Mouse (Mus musculus) brain, adult 2 months (tissue): ENCODE measurements around the gene Cryba1.

ENCODE experiments used
- DNase-seq: peaks from one replicate; pipeline ENCODE4 v3.0.0; 2011; ENCODE audit warnings: low read depth, low spot score

The Cryba1 gene

GRCm38 (mm10) chr11:77719055-77719454, 6.0 kb downstream of the Cryba1 start:
- no peak for DNase-seq

- no peak for DNase-seq
These were observed 11.3 kb downstream of the Cryba1 start for GRCm38 (mm10) chr11:77713736-77714135.

DNA sequence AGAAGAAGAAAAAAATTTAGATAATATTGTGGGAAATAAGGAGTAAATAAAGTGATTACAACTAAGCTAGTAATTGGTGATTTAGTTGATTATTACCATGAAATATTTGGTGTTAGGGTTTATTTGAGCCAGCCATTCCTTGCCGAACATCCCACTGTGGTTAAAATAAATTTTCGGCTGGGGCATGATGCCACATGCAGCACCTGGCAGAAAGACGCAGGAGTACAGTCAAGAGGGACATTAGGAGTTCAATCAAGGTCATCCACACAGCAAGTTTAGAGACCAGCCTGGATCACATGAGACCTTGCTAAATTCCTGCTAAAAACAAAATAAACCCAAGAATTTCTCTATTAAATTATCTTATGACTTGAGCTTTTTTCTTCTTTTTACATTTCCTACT, 16.0 kb downstream of the Cryba1 start:
- no peak for DNase-seq

- no peak for DNase-seq
These were observed 19.2 kb downstream of the Cryba1 start for GRCm38 (mm10) chr11:77705920-77706319.

DNA sequence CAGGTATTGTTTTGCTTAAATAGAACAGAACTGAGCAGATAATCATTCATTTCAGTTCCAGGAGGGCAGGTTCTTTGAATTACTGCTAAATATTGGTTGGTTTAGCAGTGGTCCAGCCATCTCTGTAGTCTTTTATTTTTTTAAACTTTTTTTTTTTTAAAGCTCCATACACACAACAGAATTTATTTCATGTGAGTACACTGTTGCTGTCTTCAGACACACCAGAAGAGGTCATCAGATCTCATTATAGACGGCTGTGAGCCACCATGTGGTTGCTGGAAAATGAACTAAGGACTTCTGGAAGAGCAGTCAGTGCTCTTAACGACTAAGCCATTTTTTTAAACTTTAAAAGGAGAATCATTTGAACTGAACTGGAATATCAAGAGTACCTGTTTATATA, 27.9 kb downstream of the Cryba1 start:
- DNase-seq, result no peak

DNA sequence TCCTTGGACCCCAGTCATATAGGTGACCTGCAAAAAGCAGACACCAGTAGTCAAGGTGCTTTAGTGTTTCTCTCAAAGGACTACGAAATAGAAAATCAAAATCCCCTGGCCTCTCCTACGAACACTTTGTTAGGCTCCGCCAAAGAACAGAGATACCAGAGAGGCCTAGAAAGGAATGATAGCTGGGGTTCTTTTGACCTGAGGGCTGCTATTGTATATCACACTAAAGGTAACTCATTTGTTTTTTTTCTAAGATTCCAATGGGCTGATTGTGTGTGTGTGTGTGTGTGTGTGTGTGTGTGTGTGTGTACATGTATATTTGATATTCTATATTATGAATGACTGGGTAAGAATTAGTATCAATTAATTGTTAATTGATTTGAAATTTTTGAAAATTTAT, 32.1 kb downstream of the Cryba1 start:
- no peak for DNase-seq

- peak; percentile 53 for DNase-seq
These were observed 37.4 kb downstream of the Cryba1 start for GRCm38 (mm10) chr11:77687541-77688131.

DNA sequence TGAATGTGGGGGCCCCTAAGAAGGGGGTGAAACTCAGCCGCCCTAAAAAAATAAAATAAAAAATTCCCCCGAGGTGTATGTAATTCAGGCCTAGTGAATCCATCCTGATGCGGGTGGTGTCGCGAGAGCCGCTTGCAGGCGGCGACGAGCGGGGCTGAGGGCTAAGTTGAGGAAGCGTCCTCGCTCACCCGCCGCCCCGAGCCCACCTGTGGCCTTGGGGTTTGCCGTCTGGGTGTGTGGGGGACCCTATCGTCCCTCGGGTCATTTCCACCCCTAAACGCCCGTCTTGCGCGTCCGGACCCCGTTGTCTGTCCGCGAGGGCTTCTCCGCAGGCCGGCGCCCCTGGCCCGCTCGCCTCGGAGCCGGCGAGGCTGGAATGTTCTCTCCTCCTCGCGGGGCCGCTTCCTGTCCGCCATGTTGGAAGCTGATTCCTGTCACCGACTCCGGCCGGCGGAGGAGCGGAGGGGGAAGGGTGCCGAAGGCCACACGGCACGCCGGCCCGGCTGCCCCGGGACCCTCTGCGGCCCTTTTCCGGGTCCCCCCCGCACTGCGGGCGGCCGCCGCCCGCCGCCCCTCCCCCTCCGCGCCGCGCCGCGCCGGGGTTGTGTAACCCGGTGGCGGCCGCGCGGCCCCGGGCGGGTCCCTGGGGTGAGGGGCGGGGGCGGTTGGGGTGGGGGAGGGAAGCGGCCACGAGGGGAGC, 38.1 kb downstream of the Cryba1 start:
- peak; percentile 57 for DNase-seq

DNA sequence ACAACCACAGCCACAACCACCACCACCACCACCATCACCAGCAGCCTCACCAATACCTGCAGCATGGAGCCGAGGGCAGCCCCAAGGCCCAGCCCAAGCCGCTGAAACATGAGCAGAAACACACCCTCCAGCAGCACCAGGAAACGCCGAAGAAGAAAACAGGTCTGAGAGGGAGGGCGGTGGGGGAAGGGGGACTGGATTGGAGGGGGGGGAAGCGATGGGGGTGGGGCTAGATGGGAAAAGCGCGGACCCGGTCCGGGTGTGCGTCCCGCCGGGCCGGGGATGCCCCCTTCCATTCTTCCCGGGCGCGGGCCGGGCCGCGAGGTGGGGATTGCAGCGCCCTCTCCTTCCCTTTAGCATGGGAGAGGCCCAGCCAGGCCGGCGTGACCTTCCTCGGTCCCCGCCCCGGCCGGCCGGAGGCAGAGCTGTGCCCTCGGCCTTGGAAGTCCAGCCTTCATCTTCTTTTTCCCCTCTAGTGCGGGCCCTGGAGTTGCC, 38.7 kb downstream of the Cryba1 start:
- peak; percentile 45 for DNase-seq

- DNase-seq, result peak; percentile 100
These were observed 39.5 kb downstream of the Cryba1 start, which contains the start of gene Nufip2 for GRCm38 (mm10) chr11:77685383-77686265. TSS of gene Nufip2 (plus strand) at chr11:77686155.

DNA sequence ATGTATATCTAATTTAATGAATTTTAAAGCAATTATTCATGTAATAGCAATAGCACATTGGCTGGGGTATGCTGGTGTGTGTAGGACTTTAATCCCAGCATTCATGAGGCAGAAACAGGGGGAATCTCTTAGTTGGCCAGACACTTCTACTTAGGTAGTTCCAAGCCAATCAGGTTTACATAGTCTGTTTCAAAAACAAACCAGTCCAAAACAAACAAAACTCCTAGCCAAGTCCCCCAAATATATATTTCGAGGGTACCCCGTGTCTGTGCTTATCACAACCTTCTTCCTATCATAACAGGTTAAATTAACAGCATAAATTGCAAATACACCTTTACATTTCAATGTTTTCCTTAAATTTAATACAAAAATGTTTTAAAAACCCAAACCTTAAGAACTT, 40.2 kb downstream of the Cryba1 start:
- no peak for DNase-seq

DNA sequence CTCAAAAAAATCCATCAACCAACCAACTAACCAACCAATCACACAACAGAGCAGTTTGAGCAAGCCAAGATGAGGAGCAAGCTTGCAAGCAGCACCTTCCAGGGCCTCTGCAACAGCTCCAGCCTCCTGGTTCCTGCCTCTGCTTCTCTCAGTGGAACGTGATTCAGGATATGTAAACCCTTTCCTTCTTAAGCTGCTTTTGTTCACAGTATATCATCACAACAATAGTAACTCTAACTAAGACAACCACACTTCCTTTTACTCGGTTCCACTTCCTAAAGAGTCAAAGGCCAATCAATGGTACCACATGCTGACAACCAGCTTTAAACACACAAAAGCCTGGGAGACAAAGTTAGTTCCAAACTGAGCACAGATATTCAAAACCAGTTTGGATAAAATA, 45.1 kb downstream of the Cryba1 start:
- no peak for DNase-seq

DNA sequence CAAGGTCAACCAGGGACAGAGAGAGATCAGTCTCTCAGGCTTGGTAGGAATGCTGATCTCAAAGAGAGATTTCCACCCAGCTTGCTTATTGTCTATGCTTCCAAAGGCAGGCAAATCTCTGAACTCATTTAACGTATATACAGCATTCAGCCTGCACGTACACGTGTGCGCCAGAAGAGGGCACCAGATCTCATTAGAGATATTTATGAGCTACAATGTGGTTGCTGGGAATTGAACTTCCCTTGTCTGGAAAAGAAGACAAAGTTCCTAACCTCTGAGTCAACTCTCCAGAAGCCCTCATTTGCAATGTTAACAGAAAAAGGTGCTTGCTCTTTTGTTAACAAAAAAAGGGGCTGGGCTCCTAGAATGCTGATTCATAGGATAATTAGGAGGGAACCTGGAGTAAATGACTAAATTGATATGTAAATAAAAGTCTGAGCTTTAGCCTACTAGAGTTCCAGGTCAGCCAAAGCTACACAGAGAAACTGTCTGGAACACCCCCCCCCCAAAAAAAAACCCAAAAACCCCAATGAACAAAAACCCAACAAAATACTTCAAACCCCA, 51.6 kb downstream of the Cryba1 start:
- no peak for DNase-seq

- no peak for DNase-seq
These were observed 52.3 kb downstream of the Cryba1 start for GRCm38 (mm10) chr11:77672746-77673145.
